Mouse (Mus musculus): ENCODE data around the gene Atf6b. TPM values are rescaled to one million over a fixed set of nuclear protein-coding genes. Genes with fewer than 3 reads are reported as not detected.
A peak's percentile ranks its signal among the peaks of the same experiment; 100 is the strongest.

Gene Atf6b
- polyA plus RNA-seq, 1 experiment from 2014 or later, result 125 TPM

GRCm38 (mm10) chr17:34675205-34676092 lies 28.5 kb downstream of the Atf6b start:
- Histone ChIP-seq H3K27ac (no peak overlapping the region), H3K9ac (no peak overlapping the region), H3K36me3 (replicated peaks) (no peaks in the 10 kb centered on the region), H3K4me1 (peaks cover 18% of the 10 kb centered on the region), H3K9me3 (no peaks in the 10 kb centered on the region), H3K4me3 (no peak overlapping the region), H3K4me2 (no peak overlapping the region), H3K27me3 (replicated peaks) (peaks cover 42% of the 10 kb centered on the region)
- ATAC-seq (replicated peaks), result no peak
- 75% methylated on average over 13 of the region's 13 CpGs for WGBS

- WGBS, result 82% methylated on average over 6 of the region's 6 CpGs
- peaks cover 35% of the 10 kb centered on the region for H3K27me3 ChIP-seq (replicated peaks)
Measured at GRCm38 (mm10) chr17:34676093-34676460, 29.1 kb downstream of the Atf6b start.

DNA sequence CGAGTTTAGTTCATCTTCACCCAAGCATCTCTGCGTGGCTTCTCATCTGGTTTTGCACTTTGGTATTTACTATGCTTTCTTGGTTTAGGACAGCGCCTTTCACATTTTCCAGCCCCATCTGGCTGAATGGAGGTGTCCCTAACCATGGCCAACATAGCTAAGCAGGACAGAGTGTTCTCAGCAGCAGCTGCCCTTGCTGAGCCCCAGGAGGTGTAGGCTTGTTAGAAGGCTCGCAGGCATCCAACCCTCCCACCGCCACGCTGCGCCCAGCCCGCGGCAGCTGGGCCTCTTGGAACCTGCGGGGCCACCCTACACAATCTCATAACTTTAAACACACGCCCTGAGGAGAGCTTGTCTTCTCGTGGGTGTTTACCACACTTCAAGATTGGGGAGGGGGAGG lies 29.7 kb downstream of the Atf6b start:
- Histone ChIP-seq H3K27ac (no peak overlapping the region), H3K36me3 (replicated peaks) (no peaks in the 10 kb centered on the region), H3K9ac (no peak overlapping the region), H3K27me3 (replicated peaks) (peaks cover 29% of the 10 kb centered on the region), H3K4me1 (peaks cover 10% of the 10 kb centered on the region), H3K4me2 (no peak overlapping the region), H3K9me3 (no peaks in the 10 kb centered on the region), H3K4me3 (no peak overlapping the region)
- ATAC-seq (replicated peaks), result no peak
- WGBS, result 77% methylated on average over 12 of the region's 12 CpGs

More at GRCm38 (mm10) chr17:34676093-34676460, 29.1 kb downstream of the Atf6b start:
- Histone ChIP-seq H3K4me1 (peaks cover 16% of the 10 kb centered on the region), H3K36me3 (replicated peaks) (no peaks in the 10 kb centered on the region), H3K9me3 (no peaks in the 10 kb centered on the region), H3K27ac (no peak overlapping the region), H3K4me2 (no peak overlapping the region), H3K9ac (no peak overlapping the region), H3K4me3 (no peak overlapping the region)
- ATAC-seq (replicated peaks), result no peak

DNA sequence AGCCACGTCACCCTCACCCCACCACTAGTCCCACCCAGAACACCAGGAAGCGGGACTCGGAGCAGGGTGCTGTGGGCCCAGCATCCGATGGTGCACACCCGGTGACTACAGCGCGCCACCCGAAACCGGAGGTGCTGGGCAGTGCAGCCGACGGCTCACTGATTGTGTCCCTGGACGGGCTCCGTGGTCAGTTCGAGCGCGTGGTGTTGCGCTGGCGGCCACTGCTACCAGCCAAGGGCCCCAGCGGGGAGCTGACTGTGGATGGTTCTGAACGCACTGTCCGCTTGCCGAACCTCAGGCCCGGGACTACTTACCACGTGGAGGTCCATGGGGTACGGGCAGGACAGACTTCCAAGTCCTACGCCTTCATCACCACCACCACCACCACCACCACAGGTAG lies 33.2 kb downstream of the Atf6b start:
- Histone ChIP-seq H3K9me3 (no peaks in the 10 kb centered on the region), H3K4me2 (no peak overlapping the region), H3K27ac (no peak overlapping the region), H3K4me3 (no peak overlapping the region), H3K36me3 (replicated peaks) (no peaks in the 10 kb centered on the region), H3K27me3 (replicated peaks) (no peaks in the 10 kb centered on the region), H3K4me1 (no peaks in the 10 kb centered on the region), H3K9ac (no peak overlapping the region)
- ATAC-seq (replicated peaks), result no peak
- 82% methylated on average over 26 of the region's 26 CpGs for WGBS

- ATAC-seq (replicated peaks), result no peak
- WGBS, result 78% methylated on average over 4 of the region's 4 CpGs
- no peaks in the 10 kb centered on the region for H3K9me3 ChIP-seq
Measured at GRCm38 (mm10) chr17:34680621-34681020, 33.7 kb downstream of the Atf6b start.

DNA sequence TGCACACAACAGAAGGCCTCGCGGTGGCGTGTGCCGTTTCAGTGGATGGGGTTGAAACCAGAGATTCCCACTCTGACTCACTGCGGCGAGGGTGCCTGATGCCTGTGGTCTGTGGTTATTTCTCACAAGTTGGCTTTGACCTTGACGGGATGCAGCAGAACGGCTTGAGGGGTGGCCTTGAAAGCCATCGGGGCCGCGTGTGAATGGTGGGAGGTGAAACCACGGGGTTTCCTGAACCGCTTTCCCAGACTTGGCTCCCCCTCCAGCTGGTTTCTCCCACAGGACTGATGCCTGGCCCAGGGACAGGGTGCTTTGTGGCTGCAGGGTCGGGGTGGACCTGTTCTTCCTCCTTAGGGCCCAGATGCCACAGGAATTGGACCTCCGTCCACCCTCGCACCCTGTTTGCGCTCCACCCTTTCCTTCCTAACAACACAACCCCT lies 34.2 kb downstream of the Atf6b start:
- Histone ChIP-seq H3K4me1 (no peaks in the 10 kb centered on the region), H3K27me3 (replicated peaks) (no peaks in the 10 kb centered on the region), H3K4me2 (no peak overlapping the region), H3K9me3 (no peaks in the 10 kb centered on the region), H3K27ac (no peak overlapping the region), H3K9ac (no peak overlapping the region), H3K36me3 (replicated peaks) (no peaks in the 10 kb centered on the region), H3K4me3 (no peak overlapping the region)
- WGBS, result 81% methylated on average over 17 of the region's 17 CpGs
- ATAC-seq (replicated peaks), result no peak

More at GRCm38 (mm10) chr17:34680621-34681020, 33.7 kb downstream of the Atf6b start:
- Histone ChIP-seq H3K4me2 (no peak overlapping the region), H3K27me3 (replicated peaks) (no peaks in the 10 kb centered on the region), H3K9ac (no peak overlapping the region), H3K4me3 (no peak overlapping the region), H3K36me3 (replicated peaks) (no peaks in the 10 kb centered on the region), H3K27ac (no peak overlapping the region), H3K4me1 (no peaks in the 10 kb centered on the region)

- H3K4me3 ChIP-seq, result no peak overlapping the region
- H3K27ac ChIP-seq, result no peak overlapping the region
- no peaks in the 10 kb centered on the region for H3K4me1 ChIP-seq
- no peaks in the 10 kb centered on the region for H3K27me3 ChIP-seq (replicated peaks)
- H3K36me3 ChIP-seq (replicated peaks), result no peaks in the 10 kb centered on the region
- H3K9me3 ChIP-seq, result no peaks in the 10 kb centered on the region
- H3K9ac ChIP-seq, result no peak overlapping the region
- WGBS, result 70% methylated on average over 11 of the region's 11 CpGs
- no peak for ATAC-seq (replicated peaks)
- no peak overlapping the region for H3K4me2 ChIP-seq
Measured at GRCm38 (mm10) chr17:34681881-34682536, 35.1 kb downstream of the Atf6b start.

- Histone ChIP-seq H3K4me1 (no peaks in the 10 kb centered on the region), H3K4me3 (no peak overlapping the region), H3K9ac (no peak overlapping the region), H3K36me3 (replicated peaks) (no peaks in the 10 kb centered on the region), H3K27ac (no peak overlapping the region), H3K4me2 (no peak overlapping the region), H3K27me3 (replicated peaks) (no peaks in the 10 kb centered on the region), H3K9me3 (no peaks in the 10 kb centered on the region)
- 72% methylated on average over 8 of the region's 8 CpGs for WGBS
- no peak for ATAC-seq (replicated peaks)
Measured at GRCm38 (mm10) chr17:34683179-34683578, 36.2 kb downstream of the Atf6b start.

- H3K27ac ChIP-seq, result no peak overlapping the region
- 66% methylated on average over 10 of the region's 10 CpGs for WGBS
- H3K36me3 ChIP-seq (replicated peaks), result no peaks in the 10 kb centered on the region
- H3K27me3 ChIP-seq (replicated peaks), result no peaks in the 10 kb centered on the region
- ATAC-seq (replicated peaks), result no peak
- H3K9me3 ChIP-seq, result no peaks in the 10 kb centered on the region
- no peak overlapping the region for H3K9ac ChIP-seq
- no peak overlapping the region for H3K4me2 ChIP-seq
- no peak overlapping the region for H3K4me3 ChIP-seq
- no peaks in the 10 kb centered on the region for H3K4me1 ChIP-seq
Measured at GRCm38 (mm10) chr17:34683686-34684220, 36.8 kb downstream of the Atf6b start.

DNA sequence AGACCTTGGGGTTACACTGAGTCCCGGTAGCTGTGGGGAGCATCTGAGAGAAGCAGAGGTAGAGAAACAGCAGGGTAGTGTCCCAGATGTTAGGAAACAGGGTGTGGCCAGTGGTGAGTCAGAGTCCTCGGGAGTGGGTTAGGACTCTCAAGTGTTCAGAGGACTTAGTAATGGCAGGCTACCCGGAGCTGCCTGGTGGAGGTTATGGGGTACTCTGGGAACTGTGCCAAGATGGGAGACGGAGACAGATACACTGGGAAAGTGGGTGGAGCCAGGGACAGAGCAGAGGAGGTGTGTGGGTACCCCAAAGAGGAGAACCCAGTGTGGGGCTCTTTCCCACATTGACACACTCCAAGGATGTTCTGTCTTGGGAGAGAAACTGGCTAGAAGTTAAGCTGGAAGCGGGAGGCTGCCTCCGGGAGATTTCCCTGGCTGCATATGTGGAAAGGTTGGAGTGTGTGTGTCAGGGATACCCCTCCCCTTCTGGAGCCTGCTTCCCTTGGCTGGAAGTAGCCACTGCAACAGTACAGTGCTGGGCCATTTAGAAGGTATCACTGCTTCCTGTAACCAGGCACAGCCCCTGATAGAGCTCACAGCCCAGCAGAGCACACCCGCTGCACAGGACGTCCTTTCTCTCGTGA lies 37.4 kb downstream of the Atf6b start:
- 80% methylated on average over 9 of the region's 9 CpGs for WGBS
- no peaks in the 10 kb centered on the region for H3K36me3 ChIP-seq (replicated peaks)

GRCm38 (mm10) chr17:34685120-34686110 lies 38.5 kb downstream of the Atf6b start:
- 80% methylated on average over 28 of the region's 28 CpGs for WGBS

More for the DNA sequence above, 37.4 kb downstream of the Atf6b start:
- H3K4me2 ChIP-seq, result no peak overlapping the region
- H3K9me3 ChIP-seq, result no peaks in the 10 kb centered on the region
- no peaks in the 10 kb centered on the region for H3K4me1 ChIP-seq
- ATAC-seq (replicated peaks), result no peak
- H3K4me3 ChIP-seq, result no peak overlapping the region
- no peak overlapping the region for H3K27ac ChIP-seq
- H3K9ac ChIP-seq, result no peak overlapping the region
- no peaks in the 10 kb centered on the region for H3K27me3 ChIP-seq (replicated peaks)

More at GRCm38 (mm10) chr17:34685120-34686110, 38.5 kb downstream of the Atf6b start:
- H3K27ac ChIP-seq, result no peak overlapping the region
- H3K36me3 ChIP-seq (replicated peaks), result no peaks in the 10 kb centered on the region
- no peaks in the 10 kb centered on the region for H3K27me3 ChIP-seq (replicated peaks)
- no peak overlapping the region for H3K9ac ChIP-seq
- no peaks in the 10 kb centered on the region for H3K9me3 ChIP-seq
- H3K4me2 ChIP-seq, result no peak overlapping the region
- H3K4me3 ChIP-seq, result no peak overlapping the region
- no peaks in the 10 kb centered on the region for H3K4me1 ChIP-seq
- ATAC-seq (replicated peaks), result peak; percentile 30; the same call in 1 of the 2 replicates

All from midbrain, embryonic 15.5 days (tissue).